Mouse (Mus musculus) neural tube, embryonic 14.5 days (tissue): Measurements from ENCODE around the gene Slc12a7. TPM values are rescaled to one million over a fixed set of nuclear protein-coding genes. Genes with fewer than 3 reads are reported as not detected.

ENCODE experiments used
- ATAC-seq: fragments of 200-750 bp; cut with Nextera tagmentation; 2 replicates; pipeline ENCODE4 v1.8.0; 2017; ENCODE audit warnings: low read depth, mild to moderate bottlenecking, moderate TSS enrichment, moderate library complexity
- H3K27ac ChIP-seq: fragments of 300-500 bp; sonication (generic); 2 replicates; pipeline ENCODE4 v1.5.1; 2014; ENCODE audit warnings: low read depth, mild to moderate bottlenecking, control low read depth, low read length, moderate library complexity, mixed read lengths
- H3K27me3 ChIP-seq: fragments of 300-500 bp; sonication (generic); 2 replicates; pipeline ENCODE4 v1.6.1; 2014; ENCODE audit warnings: low read length; ENCODE audit not compliant: control insufficient read depth, insufficient read depth
- H3K36me3 ChIP-seq: fragments of 300-500 bp; sonication (generic); 2 replicates; pipeline ENCODE4 v1.6.1; 2014; ENCODE audit warnings: low read length, mixed read lengths; ENCODE audit not compliant: control insufficient read depth, insufficient read depth
- H3K4me1 ChIP-seq: fragments of 300-500 bp; sonication (generic); 2 replicates; pipeline ENCODE4 v1.6.1; 2014; ENCODE audit warnings: low read length; ENCODE audit not compliant: control insufficient read depth, insufficient read depth
- H3K4me2 ChIP-seq: fragments of 300-500 bp; sonication (generic); 2 replicates; pipeline ENCODE4 v1.6.1; 2014; ENCODE audit warnings: mild to moderate bottlenecking, low read depth, low read length, control low read depth
- H3K4me3 ChIP-seq: fragments of 300-500 bp; sonication (generic); 2 replicates; pipeline ENCODE4 v1.5.1; 2014; ENCODE audit warnings: low read depth, low read length, control low read depth, mixed read lengths
- H3K9ac ChIP-seq: fragments of 300-500 bp; sonication (generic); replicated peaks from 2 replicates; pipeline ENCODE4 v1.6.1; 2014; ENCODE audit warnings: low read depth, mild to moderate bottlenecking, control low read depth, low read length, mixed read lengths
- H3K9me3 ChIP-seq: fragments of 300-500 bp; sonication (generic); 2 replicates; pipeline ENCODE4 v1.6.1; 2016; ENCODE audit warnings: low read length; ENCODE audit not compliant: control insufficient read depth
- WGBS: fragments of 180-500 bp; shearing (Covaris S2); extraction: QIAGEN DNeasy Blood & Tissue Kit; methylation state at CpG from one replicate; pipeline ENCODE4 v1.1.7; 2014; 5-methylcytosine and 5-hydroxymethylcytosine counted together
- polyA plus RNA-seq: library from polyadenylated mRNA; unstranded; fragments of >200 nt; fragmentation: Nextera tagmentation; extraction: Ambion mirVana; gene quantifications from 2 replicates; pipeline ENCODE4 v1.2.1, GENCODE M21; 2014

The Slc12a7 gene
- polyA plus RNA-seq, 1 experiment from 2014 or later: 5.9 TPM

GRCm38 (mm10) chr13:73743662-73744061 is 10.8 kb downstream of the Slc12a7 start:
- no peak for ATAC-seq
- peaks cover 4% of the 10 kb centered on the region; the same call in 1 of the 2 replicates for H3K4me1 ChIP-seq
- H3K27ac ChIP-seq: no peak overlapping the region
- no peak overlapping the region for H3K4me3 ChIP-seq
- H3K4me2 ChIP-seq: no peak overlapping the region
- no peaks in the 10 kb centered on the region for H3K9me3 ChIP-seq
- no peaks in the 10 kb centered on the region for H3K36me3 ChIP-seq
- WGBS: 60% methylated on average over 3 of the region's 3 CpGs
- no peaks in the 10 kb centered on the region for H3K27me3 ChIP-seq
- 0 out of 2 replicates have a peak overlapping the region, but pooled peaks have one; percentile 7 for H3K9ac ChIP-seq

GRCm38 (mm10) chr13:73748663-73749440 is 16.0 kb downstream of the Slc12a7 start:
- Histone ChIP-seq H3K9ac (no peak overlapping the region), H3K36me3 (no peaks in the 10 kb centered on the region), H3K27ac (no peak overlapping the region; the same call in 1 of the 2 replicates), H3K9me3 (no peaks in the 10 kb centered on the region), H3K4me3 (no peak overlapping the region), H3K27me3 (no peaks in the 10 kb centered on the region), H3K4me1 (0 out of 2 replicates have a peak, but pooled peaks cover 6% of the 10 kb centered on the region), H3K4me2 (no peak overlapping the region)
- WGBS: 36% methylated on average over 15 of the region's 15 CpGs
- no peak for ATAC-seq

DNA sequence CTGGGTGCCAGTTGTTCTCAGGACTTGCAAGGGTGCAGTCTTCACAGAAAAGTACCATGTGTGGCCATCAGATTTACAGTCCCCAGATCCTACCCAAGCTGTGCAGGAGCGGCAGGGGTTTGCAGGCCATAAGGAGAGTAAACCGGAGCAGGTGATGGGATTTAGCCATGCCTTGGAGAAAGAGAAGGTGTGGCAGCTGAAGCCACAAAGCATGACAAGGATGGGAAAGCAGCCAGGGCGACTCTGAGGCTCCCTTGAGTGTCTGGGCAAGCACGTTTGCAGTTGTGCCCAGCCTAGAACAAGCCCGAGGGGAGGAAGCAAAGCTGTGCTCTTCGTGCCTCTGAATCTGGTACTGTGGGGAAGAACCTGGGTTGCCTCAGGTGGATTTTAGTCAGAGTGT is 17.5 kb downstream of the Slc12a7 start:
- ATAC-seq: no peak; the same call in 1 of the 2 replicates
- Histone ChIP-seq H3K36me3 (no peaks in the 10 kb centered on the region), H3K9ac (no peak overlapping the region), H3K9me3 (no peaks in the 10 kb centered on the region), H3K4me3 (no peak overlapping the region), H3K4me2 (no peak overlapping the region), H3K4me1 (0 out of 2 replicates have a peak, but pooled peaks cover 6% of the 10 kb centered on the region), H3K27me3 (no peaks in the 10 kb centered on the region), H3K27ac (no peak overlapping the region)
- 52% methylated on average over 6 of the region's 6 CpGs for WGBS

DNA sequence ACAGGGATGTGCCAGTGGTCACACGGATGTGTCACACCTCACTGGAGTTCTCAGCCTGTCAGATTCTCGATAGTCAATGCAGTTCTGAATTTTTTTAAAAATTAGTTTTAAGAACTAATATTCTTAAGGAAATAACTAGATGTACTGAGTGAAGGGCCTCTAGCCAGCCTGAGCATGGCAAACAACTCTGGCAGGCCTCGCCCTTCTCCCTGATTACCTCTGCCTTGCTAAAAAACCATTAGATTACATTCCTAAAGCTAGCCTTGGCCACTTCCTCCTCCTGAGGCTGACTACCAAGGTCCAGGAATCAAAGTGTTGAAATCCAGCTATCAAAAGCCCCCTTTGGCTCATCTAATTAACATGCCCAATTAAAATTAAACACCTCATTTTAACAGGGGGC is 18.4 kb downstream of the Slc12a7 start:
- H3K4me3 ChIP-seq: no peak overlapping the region
- H3K27ac ChIP-seq: no peak overlapping the region; the same call in 1 of the 2 replicates
- H3K4me2 ChIP-seq: no peak overlapping the region
- no peak overlapping the region for H3K9ac ChIP-seq
- no peaks in the 10 kb centered on the region for H3K27me3 ChIP-seq
- H3K36me3 ChIP-seq: no peaks in the 10 kb centered on the region
- 0 out of 2 replicates have a peak, but pooled peaks cover 6% of the 10 kb centered on the region for H3K4me1 ChIP-seq
- H3K9me3 ChIP-seq: no peaks in the 10 kb centered on the region
- ATAC-seq: no peak
- WGBS: 96% methylated on average over 3 of the region's 3 CpGs

DNA sequence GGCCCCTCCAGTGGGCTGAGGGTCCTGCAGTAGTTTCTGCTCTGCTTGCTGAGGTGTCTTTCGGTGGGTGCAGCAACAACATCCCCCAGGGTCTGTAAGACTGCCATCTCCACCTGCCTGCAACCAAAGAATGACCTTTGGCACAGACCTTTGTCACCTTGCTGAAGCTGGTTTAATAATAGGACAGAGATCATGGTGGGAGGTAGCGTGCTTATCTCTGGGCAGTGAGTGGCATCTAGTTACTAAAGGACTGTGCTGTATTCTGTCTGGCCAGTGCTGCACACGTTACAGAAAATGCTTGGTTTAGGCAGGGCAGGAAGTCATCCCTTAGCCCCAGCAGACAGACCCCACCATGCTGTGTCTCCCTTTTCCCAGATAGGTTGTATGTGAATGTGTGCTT is 22.9 kb downstream of the Slc12a7 start:
- no peak for ATAC-seq

DNA sequence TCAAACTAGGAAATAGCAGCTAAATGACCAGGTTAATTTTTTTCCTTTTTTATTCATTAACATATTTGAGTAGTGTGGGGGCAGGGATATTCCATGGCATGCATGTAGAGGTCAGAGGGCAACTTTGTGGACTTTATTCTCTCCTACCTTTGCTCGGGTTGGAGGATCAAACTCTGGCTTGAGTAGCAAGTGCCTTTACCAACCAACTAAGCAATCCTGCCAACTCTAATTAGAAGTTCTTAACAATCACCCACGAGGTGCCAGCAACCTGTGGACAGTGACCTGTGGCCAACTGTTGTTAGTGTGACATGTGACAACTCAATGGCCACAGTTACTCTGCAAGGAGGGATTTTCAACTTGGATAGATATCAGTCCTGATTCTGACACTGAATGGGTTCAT is 24.0 kb downstream of the Slc12a7 start:
- H3K36me3 ChIP-seq: no peaks in the 10 kb centered on the region
- no peak overlapping the region for H3K27ac ChIP-seq
- no peak for ATAC-seq
- no peaks in the 10 kb centered on the region for H3K4me1 ChIP-seq
- H3K27me3 ChIP-seq: no peaks in the 10 kb centered on the region
- H3K9me3 ChIP-seq: no peaks in the 10 kb centered on the region
- 70% methylated on average over 2 of the region's 2 CpGs for WGBS
- no peak overlapping the region for H3K4me3 ChIP-seq
- H3K4me2 ChIP-seq: no peak overlapping the region
- no peak overlapping the region for H3K9ac ChIP-seq

More for the DNA sequence above, 22.9 kb downstream of the Slc12a7 start:
- H3K4me1 ChIP-seq: no peaks in the 10 kb centered on the region
- no peak overlapping the region for H3K27ac ChIP-seq
- no peaks in the 10 kb centered on the region for H3K27me3 ChIP-seq
- H3K36me3 ChIP-seq: no peaks in the 10 kb centered on the region
- WGBS: 74% methylated on average over 3 of the region's 3 CpGs
- no peak overlapping the region for H3K4me3 ChIP-seq
- no peak overlapping the region for H3K9ac ChIP-seq
- no peak overlapping the region for H3K4me2 ChIP-seq
- H3K9me3 ChIP-seq: no peaks in the 10 kb centered on the region

DNA sequence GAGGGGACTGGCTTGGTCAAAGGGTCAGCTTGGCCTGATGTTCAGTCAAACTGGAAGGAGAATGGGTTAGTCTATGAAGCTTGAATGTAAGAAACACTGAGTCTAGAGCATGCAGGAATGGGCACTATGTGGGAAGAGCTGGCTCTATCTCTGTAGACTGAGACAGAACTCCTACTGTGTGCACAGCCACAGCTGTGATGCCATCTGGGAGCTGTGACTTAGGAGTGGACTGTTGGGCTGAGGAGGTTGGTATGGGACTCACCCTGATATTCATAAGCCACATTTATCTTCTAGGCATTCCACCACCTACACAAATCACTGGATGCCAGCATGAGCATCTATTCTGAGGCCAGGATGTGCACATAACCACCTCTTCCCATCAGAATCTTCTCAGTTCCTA is 24.5 kb downstream of the Slc12a7 start:
- no peak overlapping the region for H3K4me2 ChIP-seq
- no peaks in the 10 kb centered on the region for H3K9me3 ChIP-seq
- no peak overlapping the region for H3K4me3 ChIP-seq
- H3K27ac ChIP-seq: no peak overlapping the region
- no peak overlapping the region for H3K9ac ChIP-seq
- no peaks in the 10 kb centered on the region for H3K27me3 ChIP-seq
- no peaks in the 10 kb centered on the region for H3K4me1 ChIP-seq
- ATAC-seq: no peak
- no peaks in the 10 kb centered on the region for H3K36me3 ChIP-seq

GRCm38 (mm10) chr13:73759596-73759995 is 26.7 kb downstream of the Slc12a7 start:
- Histone ChIP-seq H3K27ac (no peak overlapping the region), H3K9me3 (no peaks in the 10 kb centered on the region), H3K4me2 (no peak overlapping the region), H3K4me3 (no peak overlapping the region), H3K9ac (no peak overlapping the region), H3K4me1 (peaks cover 3% of the 10 kb centered on the region), H3K27me3 (no peaks in the 10 kb centered on the region), H3K36me3 (no peaks in the 10 kb centered on the region)
- no peak for ATAC-seq
- WGBS: 64% methylated on average over 3 of the region's 3 CpGs

- H3K4me3 ChIP-seq: no peak overlapping the region
- H3K4me1 ChIP-seq: peaks cover 9% of the 10 kb centered on the region
- H3K36me3 ChIP-seq: no peaks in the 10 kb centered on the region
- no peaks in the 10 kb centered on the region for H3K9me3 ChIP-seq
- ATAC-seq: no peak
- no peak overlapping the region for H3K4me2 ChIP-seq
- 92% methylated on average over 3 of the region's 3 CpGs for WGBS
- H3K27ac ChIP-seq: no peak overlapping the region
- H3K27me3 ChIP-seq: no peaks in the 10 kb centered on the region
- no peak overlapping the region for H3K9ac ChIP-seq
These were observed 27.2 kb downstream of the Slc12a7 start for GRCm38 (mm10) chr13:73760126-73760525.
